Mouse (Mus musculus) kidney, postnatal 0 days (tissue): ENCODE measurements at regions not wholly inside any gene's neighbourhood (a gene's known extent, or its start where the extent isn't known, plus 50 kb on each side); places are given as distances from the start of the nearest gene placed in this dataset.

Source experiments
- ATAC-seq: fragments of 200-750 bp; cut with Nextera tagmentation; replicated peaks from 2 replicates; pipeline ENCODE4 v1.8.0; 2017; ENCODE audit warnings: low read depth, moderate number of reproducible peaks, moderate TSS enrichment, moderate library complexity; ENCODE audit not compliant: low FRiP score
- DNase-seq: peaks from one replicate; pipeline ENCODE4 v3.0.0-alpha.2; 2016; ENCODE audit warnings: low spot score
- H3K27ac ChIP-seq: fragments of 300-500 bp; sonication (generic); 2 replicates; pipeline ENCODE4 v1.5.1; 2014; ENCODE audit warnings: mild to moderate bottlenecking
- H3K27me3 ChIP-seq: fragments of 300-500 bp; sonication (generic); 2 replicates; pipeline ENCODE4 v1.6.1; 2014; ENCODE audit warnings: low read length, mixed read lengths; ENCODE audit not compliant: insufficient read depth
- H3K36me3 ChIP-seq: fragments of 300-500 bp; sonication (generic); 2 replicates; pipeline ENCODE4 v1.6.1; 2014; ENCODE audit warnings: low read length, mixed read lengths; ENCODE audit not compliant: insufficient read depth
- H3K4me1 ChIP-seq: fragments of 300-500 bp; sonication (generic); replicated peaks from 2 replicates; pipeline ENCODE4 v1.6.1; 2014; ENCODE audit warnings: antibody characterized with exemption, low read length, mixed read lengths; ENCODE audit not compliant: insufficient read depth
- H3K4me2 ChIP-seq: fragments of 300-500 bp; sonication (generic); 2 replicates; pipeline ENCODE4 v1.6.1; 2014; ENCODE audit warnings: mild to moderate bottlenecking, low read length, moderate library complexity, mixed read lengths
- H3K4me3 ChIP-seq: fragments of 300-500 bp; sonication (generic); replicated peaks from 2 replicates; pipeline ENCODE4 v1.5.1; 2014; ENCODE audit warnings: low read depth, low read length
- H3K9ac ChIP-seq: fragments of 300-500 bp; sonication (generic); 2 replicates; pipeline ENCODE4 v1.6.1; 2014; ENCODE audit warnings: low read depth, low read length
- H3K9me3 ChIP-seq: fragments of 300-500 bp; sonication (generic); replicated peaks from 2 replicates; pipeline ENCODE4 v1.6.1; 2016; ENCODE audit warnings: low read length, inconsistent platforms, mixed read lengths
- CTCF ChIP-seq: IDR thresholded peaks from 2 replicates; pipeline ENCODE4 v1.5.1; 2016; ENCODE audit warnings: antibody characterized with exemption, low read depth, mild to moderate bottlenecking, moderate library complexity
- WGBS: fragments of 180-500 bp; shearing (Covaris S2); extraction: QIAGEN DNeasy Blood & Tissue Kit; methylation state at CpG from one replicate; pipeline ENCODE4 v1.1.7; 2014; 5-methylcytosine and 5-hydroxymethylcytosine counted together

GRCm38 (mm10) chr17:45798456-45798855, 64.8 kb upstream of the 1600014C23Rik start:
- WGBS, result 81% methylated on average over 8 of the region's 8 CpGs
- ATAC-seq (no peak), DNase-seq (no peak)
- no peaks in the 10 kb centered on the region for H3K27me3 ChIP-seq
- H3K36me3 ChIP-seq, result no peaks in the 10 kb centered on the region
- TF ChIP-seq CTCF, result no peak
- H3K9ac ChIP-seq, result no peak overlapping the region
- no peaks in the 10 kb centered on the region for H3K4me1 ChIP-seq
- no peak overlapping the region for H3K4me3 ChIP-seq
- H3K9me3 ChIP-seq, result no peaks in the 10 kb centered on the region
- H3K4me2 ChIP-seq, result no peak overlapping the region
- no peak overlapping the region for H3K27ac ChIP-seq

GRCm38 (mm10) chr17:45797121-45797520, 63.5 kb upstream of the 1600014C23Rik start:
- Histone ChIP-seq H3K9ac (no peak overlapping the region), H3K9me3 (no peaks in the 10 kb centered on the region), H3K4me1 (no peaks in the 10 kb centered on the region), H3K4me2 (no peak overlapping the region), H3K27ac (no peak overlapping the region), H3K4me3 (no peak overlapping the region), H3K27me3 (no peaks in the 10 kb centered on the region), H3K36me3 (no peaks in the 10 kb centered on the region)
- ATAC-seq (no peak), DNase-seq (no peak)
- 41% methylated on average over 6 of the region's 6 CpGs for WGBS
- no peak for TF ChIP-seq CTCF

- H3K4me2 ChIP-seq, result no peak overlapping the region
- no peak overlapping the region for H3K4me3 ChIP-seq
- H3K27me3 ChIP-seq, result no peaks in the 10 kb centered on the region
- no peak for DNase-seq
- no peak overlapping the region for H3K27ac ChIP-seq
- no peak for ATAC-seq
- 77% methylated on average over 7 of the region's 7 CpGs for WGBS
- no peaks in the 10 kb centered on the region for H3K4me1 ChIP-seq
- H3K9ac ChIP-seq, result no peak overlapping the region
- H3K36me3 ChIP-seq, result no peaks in the 10 kb centered on the region
- H3K9me3 ChIP-seq, result no peaks in the 10 kb centered on the region
- TF ChIP-seq CTCF, result no peak
Observed at GRCm38 (mm10) chr17:45794926-45795325, 61.3 kb upstream of the 1600014C23Rik start.

- H3K4me3 ChIP-seq, result no peak overlapping the region
- 57% methylated on average over 8 of the region's 8 CpGs for WGBS
- H3K36me3 ChIP-seq, result no peaks in the 10 kb centered on the region
- H3K27ac ChIP-seq, result no peak overlapping the region
- H3K4me2 ChIP-seq, result no peak overlapping the region
- no peaks in the 10 kb centered on the region for H3K4me1 ChIP-seq
- H3K9me3 ChIP-seq, result no peaks in the 10 kb centered on the region
- no peak overlapping the region for H3K9ac ChIP-seq
- TF ChIP-seq CTCF, result no peak
- DNase-seq (no peak), ATAC-seq (no peak)
- no peaks in the 10 kb centered on the region for H3K27me3 ChIP-seq
Observed at GRCm38 (mm10) chr17:45790959-45791520, 57.4 kb upstream of the 1600014C23Rik start.

GRCm38 (mm10) chr17:45789777-45790176, 56.1 kb upstream of the 1600014C23Rik start:
- WGBS, result 50% methylated on average over 6 of the region's 6 CpGs
- Histone ChIP-seq H3K9me3 (no peaks in the 10 kb centered on the region), H3K9ac (no peak overlapping the region), H3K4me3 (no peak overlapping the region), H3K27ac (no peak overlapping the region), H3K27me3 (no peaks in the 10 kb centered on the region), H3K4me2 (no peak overlapping the region), H3K4me1 (no peaks in the 10 kb centered on the region), H3K36me3 (no peaks in the 10 kb centered on the region)
- no peak for ATAC-seq
- no peak for TF ChIP-seq CTCF
- no peak for DNase-seq

- Histone ChIP-seq H3K4me2 (no peak overlapping the region), H3K36me3 (no peaks in the 10 kb centered on the region), H3K9me3 (no peaks in the 10 kb centered on the region), H3K4me3 (no peak overlapping the region), H3K4me1 (no peaks in the 10 kb centered on the region), H3K9ac (no peak overlapping the region), H3K27ac (no peak overlapping the region), H3K27me3 (no peaks in the 10 kb centered on the region)
- ATAC-seq (no peak), DNase-seq (no peak)
- 52% methylated on average over 10 of the region's 10 CpGs for WGBS
- no peak for TF ChIP-seq CTCF
Observed at GRCm38 (mm10) chr17:45784905-45785304, 51.3 kb upstream of the 1600014C23Rik start.

- ATAC-seq (no peak), DNase-seq (no peak)
- H3K27ac ChIP-seq, result no peak overlapping the region
- no peak for TF ChIP-seq CTCF
- no peak overlapping the region for H3K9ac ChIP-seq
- H3K4me2 ChIP-seq, result no peak overlapping the region
- no peaks in the 10 kb centered on the region for H3K4me1 ChIP-seq
- no peaks in the 10 kb centered on the region for H3K9me3 ChIP-seq
- H3K36me3 ChIP-seq, result no peaks in the 10 kb centered on the region
- no peaks in the 10 kb centered on the region for H3K27me3 ChIP-seq
- no peak overlapping the region for H3K4me3 ChIP-seq
- WGBS, result 89% methylated on average over 5 of the region's 5 CpGs
Observed at GRCm38 (mm10) chr17:45784496-45784895, 50.9 kb upstream of the 1600014C23Rik start.
